Mouse (Mus musculus): ENCODE results near the gene Dhodh.

DNA sequence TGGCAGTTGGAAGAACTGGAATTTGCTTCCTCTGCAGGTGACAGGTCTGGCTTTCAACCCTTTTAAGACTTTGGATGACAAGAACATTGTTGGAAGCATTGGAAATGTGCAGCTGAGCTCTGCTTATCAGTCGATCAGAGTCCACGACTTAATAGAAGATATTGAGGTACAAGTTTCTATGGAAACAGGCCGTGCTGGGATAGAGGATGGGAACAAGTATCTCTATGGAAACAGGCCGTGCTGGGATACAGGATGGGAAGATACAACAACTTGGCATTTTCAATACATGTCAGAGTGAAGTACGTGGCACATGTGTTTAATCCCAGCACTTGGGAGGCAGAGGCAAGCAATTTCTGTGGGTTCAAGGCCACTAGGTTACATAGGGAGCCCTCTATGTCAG lies 24.0 kb upstream of the Dhodh start:
- TF ChIP-seq POLR2A (IDR thresholded peaks at IDR 0.05; ENCODE audit: low read depth, low read length) (no peak), CTCF (IDR thresholded peaks at IDR 0.05; ENCODE audit: extremely low read depth, insufficient read length, insufficient replicate concordance, low read depth, low read length) (no peak)

Data from small intestine, adult 2 months (tissue).